Mouse (Mus musculus) embryonic facial prominence, embryonic 13.5 days (tissue): Measurements from ENCODE around the gene Stard10. TPM values are rescaled to one million over a fixed set of nuclear protein-coding genes. Genes with fewer than 3 reads are reported as not detected.

Experiments used
- ATAC-seq: fragments of 200-750 bp; cut with Nextera tagmentation; 2 replicates; pipeline ENCODE4 v1.8.0; 2017; ENCODE audit warnings: low read depth; ENCODE audit not compliant: insufficient number of reproducible peaks, insufficient read depth, low FRiP score, low TSS enrichment
- H3K27ac ChIP-seq: fragments of 300-500 bp; sonication (generic); 2 replicates; pipeline ENCODE4 v1.5.1; 2015; ENCODE audit warnings: moderate library complexity, mild to moderate bottlenecking, inconsistent platforms
- H3K27me3 ChIP-seq: fragments of 300-500 bp; sonication (generic); 2 replicates; pipeline ENCODE4 v1.6.1; 2015; ENCODE audit warnings: mild to moderate bottlenecking, inconsistent platforms
- H3K36me3 ChIP-seq: fragments of 300-500 bp; sonication (generic); 2 replicates; pipeline ENCODE4 v1.6.1; 2015; ENCODE audit warnings: mild to moderate bottlenecking, inconsistent platforms
- H3K4me1 ChIP-seq: fragments of 300-500 bp; sonication (generic); 2 replicates; pipeline ENCODE4 v1.6.1; 2015; ENCODE audit warnings: inconsistent platforms
- H3K4me2 ChIP-seq: fragments of 300-500 bp; sonication (generic); 2 replicates; pipeline ENCODE4 v1.6.1; 2015; ENCODE audit warnings: moderate library complexity, mild to moderate bottlenecking, inconsistent platforms
- H3K4me3 ChIP-seq: fragments of 300-500 bp; sonication (generic); 2 replicates; pipeline ENCODE4 v1.5.1; 2015; ENCODE audit warnings: mild to moderate bottlenecking, inconsistent platforms
- H3K9ac ChIP-seq: fragments of 300-500 bp; sonication (generic); 2 replicates; pipeline ENCODE4 v1.6.1; 2015; ENCODE audit warnings: mild to moderate bottlenecking, inconsistent platforms
- H3K9me3 ChIP-seq: fragments of 300-500 bp; sonication (generic); 2 replicates; pipeline ENCODE4 v1.6.1; 2016; ENCODE audit warnings: inconsistent platforms
- WGBS: fragments of 180-500 bp; shearing (Covaris S2); methylation state at CpG from one replicate; pipeline ENCODE4 v1.1.7; 2015; ENCODE audit warnings: mixed read lengths; 5-methylcytosine and 5-hydroxymethylcytosine counted together
- polyA plus RNA-seq: library from polyadenylated mRNA; unstranded; fragments of >200 nt; fragmentation: Nextera tagmentation; extraction: Ambion mirVana; gene quantifications from 2 replicates; pipeline ENCODE4 v1.2.1, GENCODE M21; 2015

Stard10 gene
- polyA plus RNA-seq, 1 experiment from 2014 or later, result 22.7 TPM

DNA sequence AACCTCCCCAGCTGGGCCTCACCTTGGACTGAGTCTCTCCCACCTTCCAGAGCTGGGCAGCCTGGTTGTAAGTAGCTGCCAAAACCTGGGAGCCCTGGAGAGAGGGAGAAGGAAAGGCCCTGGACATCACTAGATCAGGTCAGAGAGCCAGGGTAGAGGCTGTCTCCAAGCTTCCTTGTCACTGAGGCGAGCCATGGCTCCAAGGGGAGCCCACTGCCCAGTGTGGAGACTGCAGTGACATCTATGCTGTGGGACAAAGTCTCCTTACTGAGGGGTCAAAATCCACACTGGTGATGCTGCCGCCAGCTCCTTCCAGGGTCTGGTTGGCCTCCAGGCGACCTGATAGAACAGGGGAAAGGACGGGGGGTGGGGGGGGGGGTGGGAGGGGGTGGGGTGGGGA is 24.8 kb upstream of the Stard10 start:
- Histone ChIP-seq H3K36me3 (peaks cover 25% of the 10 kb centered on the region), H3K27ac (no peak overlapping the region), H3K9me3 (no peaks in the 10 kb centered on the region), H3K4me3 (no peak overlapping the region), H3K4me1 (peaks cover 10% of the 10 kb centered on the region), H3K4me2 (no peak overlapping the region), H3K9ac (no peak overlapping the region), H3K27me3 (peaks cover 4% of the 10 kb centered on the region; the same call in 1 of the 2 replicates)
- no peak for ATAC-seq
- WGBS, result 72% methylated on average over 4 of the region's 4 CpGs

GRCm38 (mm10) chr7:101292696-101293095 is 24.2 kb upstream of the Stard10 start:
- Histone ChIP-seq H3K9me3 (no peaks in the 10 kb centered on the region), H3K36me3 (peaks cover 22% of the 10 kb centered on the region), H3K27ac (no peak overlapping the region), H3K4me3 (no peak overlapping the region), H3K4me1 (peaks cover 12% of the 10 kb centered on the region), H3K4me2 (no peak overlapping the region), H3K27me3 (peaks cover 8% of the 10 kb centered on the region), H3K9ac (no peak overlapping the region)
- 97% methylated on average over 1 of the region's 1 CpGs for WGBS
- ATAC-seq, result no peak

DNA sequence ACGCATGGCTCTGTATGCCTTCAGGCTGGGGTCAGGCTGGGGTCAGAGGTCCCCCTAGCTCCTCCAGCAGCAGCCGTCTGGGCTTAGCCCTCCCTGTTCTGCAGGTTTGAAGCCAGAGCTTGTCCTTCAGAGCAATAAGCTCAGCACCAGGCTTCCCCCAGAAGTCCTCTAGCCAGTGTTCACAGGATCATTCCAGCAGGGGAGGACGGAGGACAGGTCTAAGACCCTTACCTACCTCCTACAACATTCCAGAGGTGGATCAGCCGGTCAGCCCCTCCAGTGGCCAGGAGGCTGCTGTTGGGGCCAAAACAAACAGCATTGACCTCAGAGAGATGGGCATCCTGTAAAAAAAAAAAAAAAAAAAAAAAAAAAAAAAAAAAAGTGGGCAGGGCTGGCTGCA is 23.7 kb upstream of the Stard10 start:
- peaks cover 21% of the 10 kb centered on the region for H3K36me3 ChIP-seq
- H3K27ac ChIP-seq, result no peak overlapping the region
- H3K9ac ChIP-seq, result no peak overlapping the region
- no peaks in the 10 kb centered on the region for H3K9me3 ChIP-seq
- WGBS, result 38% methylated on average over 4 of the region's 4 CpGs
- no peak overlapping the region for H3K4me3 ChIP-seq
- H3K4me2 ChIP-seq, result no peak overlapping the region
- peaks cover 13% of the 10 kb centered on the region for H3K27me3 ChIP-seq
- peaks cover 12% of the 10 kb centered on the region for H3K4me1 ChIP-seq
- no peak for ATAC-seq

- no peak for ATAC-seq
- Histone ChIP-seq H3K4me3 (no peak overlapping the region), H3K27me3 (peaks cover 16% of the 10 kb centered on the region), H3K4me1 (peaks cover 12% of the 10 kb centered on the region), H3K9me3 (no peaks in the 10 kb centered on the region), H3K27ac (no peak overlapping the region), H3K36me3 (peaks cover 21% of the 10 kb centered on the region), H3K4me2 (no peak overlapping the region), H3K9ac (no peak overlapping the region)
- WGBS, result 58% methylated on average over 4 of the region's 4 CpGs
Observed at GRCm38 (mm10) chr7:101293611-101294010, 23.3 kb upstream of the Stard10 start.

DNA sequence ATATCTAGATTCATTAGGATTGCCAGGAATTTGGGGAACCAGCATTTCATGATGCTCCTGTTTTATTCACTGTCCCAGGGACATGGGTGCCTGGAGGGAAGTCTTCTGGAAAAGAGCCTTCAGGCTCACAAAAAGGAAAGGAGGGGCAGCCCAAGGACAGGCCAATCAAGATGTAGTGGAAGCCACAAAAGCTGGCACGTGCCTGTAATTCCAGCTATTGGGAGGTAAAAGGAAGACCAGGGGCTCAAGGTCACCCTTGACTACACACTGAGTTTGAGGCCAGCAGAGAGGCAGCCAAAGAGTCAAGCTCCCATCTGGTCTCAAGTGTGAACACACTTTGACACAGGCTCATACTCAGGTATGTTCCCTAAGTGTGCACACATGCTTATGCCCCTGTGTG is 21.4 kb upstream of the Stard10 start:
- H3K27me3 ChIP-seq, result peaks cover 30% of the 10 kb centered on the region
- H3K4me3 ChIP-seq, result no peak overlapping the region
- H3K27ac ChIP-seq, result no peak overlapping the region
- 58% methylated on average over 1 of the region's 1 CpGs for WGBS
- peaks cover 18% of the 10 kb centered on the region for H3K4me1 ChIP-seq
- ATAC-seq, result no peak
- H3K4me2 ChIP-seq, result no peak overlapping the region
- no peaks in the 10 kb centered on the region for H3K9me3 ChIP-seq
- H3K9ac ChIP-seq, result no peak overlapping the region
- peaks cover 6% of the 10 kb centered on the region for H3K36me3 ChIP-seq

DNA sequence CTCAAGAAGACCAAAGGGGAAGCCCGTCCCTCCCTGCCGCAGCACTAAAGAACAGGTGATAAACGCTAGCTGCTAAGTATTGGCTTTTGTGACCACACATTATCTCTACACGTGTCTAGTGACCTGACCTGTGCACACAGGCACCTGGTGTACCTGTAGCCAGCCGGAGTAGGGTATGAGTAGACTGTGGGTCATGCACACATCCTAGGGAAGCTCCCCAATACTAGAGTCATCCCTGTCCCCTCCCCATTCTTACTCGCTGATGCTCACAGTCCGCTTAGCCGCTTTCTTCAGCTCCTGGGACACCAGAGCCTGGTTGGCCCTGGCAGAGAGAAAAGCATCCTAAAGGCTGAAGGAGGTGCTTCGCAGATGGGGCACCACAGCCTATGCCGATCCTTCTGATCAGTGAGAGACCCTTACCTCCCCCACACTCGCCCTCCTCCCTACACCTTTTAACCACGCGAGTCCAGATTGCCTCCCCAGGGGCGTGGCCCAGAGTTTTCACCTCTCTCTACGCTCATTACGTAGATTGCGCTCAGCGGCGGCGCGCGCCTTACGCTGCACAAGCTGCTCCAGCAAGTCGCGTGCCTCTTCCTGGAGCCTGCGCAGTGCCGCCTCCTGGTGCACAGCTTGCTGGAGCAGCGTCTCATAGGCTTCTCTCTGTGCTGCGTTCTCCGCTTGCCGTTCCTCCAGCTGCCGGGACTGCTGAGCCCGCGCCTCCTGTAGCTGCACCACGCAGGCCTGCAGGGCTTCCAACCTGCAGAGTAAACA is 20.4 kb upstream of the Stard10 start:
- Histone ChIP-seq H3K4me1 (peaks cover 27% of the 10 kb centered on the region), H3K9me3 (no peaks in the 10 kb centered on the region), H3K4me2 (peak overlapping the region; percentile 74), H3K36me3 (peaks cover 3% of the 10 kb centered on the region), H3K9ac (peak overlapping the region; percentile 65), H3K27ac (no peak overlapping the region), H3K4me3 (peak overlapping the region; percentile 42), H3K27me3 (peaks cover 30% of the 10 kb centered on the region)
- ATAC-seq, result peak; percentile 79
- WGBS, result 10% methylated on average over 35 of the region's 35 CpGs

DNA sequence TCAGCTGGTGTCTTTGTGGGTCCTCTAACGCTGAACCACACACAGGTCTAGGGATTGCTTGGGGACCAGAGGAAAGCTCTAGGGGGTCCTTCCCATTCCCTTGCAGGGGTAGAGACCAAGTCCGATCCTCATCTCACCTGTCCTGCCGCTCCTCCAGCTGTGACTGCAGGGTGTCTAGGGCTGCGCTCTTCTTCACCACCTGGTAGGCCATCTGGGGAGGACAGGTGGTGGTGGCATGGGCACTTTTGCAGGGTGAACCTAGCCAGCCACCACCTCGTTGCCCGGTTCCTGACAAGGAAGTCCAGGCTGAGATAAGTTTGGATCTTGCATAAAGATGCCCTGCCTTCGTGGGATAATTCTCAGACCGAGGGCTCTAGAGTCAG is 19.9 kb upstream of the Stard10 start:
- Histone ChIP-seq H3K9me3 (no peaks in the 10 kb centered on the region), H3K27ac (no peak overlapping the region), H3K36me3 (peaks cover 1% of the 10 kb centered on the region), H3K4me3 (peak overlapping the region; percentile 42), H3K4me1 (peaks cover 28% of the 10 kb centered on the region), H3K9ac (peak overlapping the region; percentile 65), H3K4me2 (peak overlapping the region; percentile 74), H3K27me3 (peaks cover 30% of the 10 kb centered on the region)
- ATAC-seq, result no peak
- whole genome bisulfite sequencing, result 23% methylated on average over 8 of the region's 8 CpGs

DNA sequence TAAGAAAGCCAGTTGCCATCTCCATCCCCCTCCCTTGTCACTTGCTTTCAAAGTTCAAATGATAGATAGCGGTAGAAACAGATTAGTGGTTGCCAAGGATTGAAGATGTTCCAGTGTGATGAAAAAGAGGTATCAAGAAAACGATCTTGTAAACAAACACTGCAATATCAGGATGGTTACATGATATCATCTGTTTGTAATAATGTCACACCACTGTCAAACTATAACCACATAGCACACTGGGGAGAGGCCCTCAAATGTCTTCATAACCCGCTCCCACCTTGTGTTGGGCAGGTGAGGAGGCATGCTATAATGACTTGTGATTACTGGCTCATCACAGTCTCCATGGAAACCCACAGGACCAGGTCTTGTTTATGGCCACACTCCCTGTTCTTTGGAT is 18.5 kb upstream of the Stard10 start:
- ATAC-seq, result no peak

DNA sequence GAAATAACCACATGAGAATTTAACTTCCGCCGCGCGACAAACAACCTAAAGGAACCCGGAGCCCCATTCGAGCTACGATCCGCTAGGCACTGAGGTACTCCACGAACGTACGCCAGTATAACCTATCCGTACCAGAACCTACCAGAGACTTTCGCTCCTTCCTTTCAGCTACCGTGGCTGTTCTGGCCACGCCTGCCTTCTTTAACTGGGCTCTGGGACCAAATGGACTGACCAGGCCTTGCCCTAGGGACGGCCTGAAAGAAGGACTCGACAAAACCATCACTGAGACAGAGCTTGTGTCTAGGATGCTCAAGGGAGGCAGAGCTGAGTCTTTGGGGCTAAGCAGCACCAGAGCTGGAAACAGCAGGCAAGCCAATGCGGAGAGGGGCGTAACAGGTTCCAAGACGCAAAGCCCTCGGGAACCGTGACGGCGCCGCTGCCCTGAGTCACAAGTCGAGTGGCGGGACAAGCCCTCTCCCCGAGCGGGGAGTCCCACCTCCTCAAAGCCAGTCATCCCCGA is 15.5 kb upstream of the Stard10 start:
- Histone ChIP-seq H3K9ac (peak overlapping the region; percentile 78), H3K9me3 (no peaks in the 10 kb centered on the region), H3K36me3 (no peaks in the 10 kb centered on the region), H3K27ac (peak overlapping the region; percentile 76), H3K4me2 (peak overlapping the region; percentile 89), H3K27me3 (peaks cover 26% of the 10 kb centered on the region), H3K4me3 (peak overlapping the region; percentile 74), H3K4me1 (peaks cover 30% of the 10 kb centered on the region)
- under 1% methylated on average over 30 of the region's 30 CpGs for WGBS
- 0 out of 2 replicates have a peak, but pooled peaks have one; percentile 0 for ATAC-seq

More for the DNA sequence above, 18.5 kb upstream of the Stard10 start:
- 81% methylated on average over 3 of the region's 3 CpGs for WGBS
- Histone ChIP-seq H3K9ac (no peak overlapping the region), H3K27ac (no peak overlapping the region), H3K4me3 (no peak overlapping the region), H3K4me1 (peaks cover 34% of the 10 kb centered on the region), H3K27me3 (peaks cover 30% of the 10 kb centered on the region), H3K4me2 (no peak overlapping the region), H3K9me3 (no peaks in the 10 kb centered on the region), H3K36me3 (no peaks in the 10 kb centered on the region; the same call in 1 of the 2 replicates)

GRCm38 (mm10) chr7:101301881-101302456 is 14.9 kb upstream of the Stard10 start, which contains the start of gene Atg16l2:
Atg16l2 (minus strand) TSS chr7:101302251.
- peak within 1 kb of the TSS; percentile 76 for H3K27ac ChIP-seq
- H3K4me2 ChIP-seq, result peak within 1 kb of the TSS; percentile 89
- H3K36me3 ChIP-seq, result no peaks in the 10 kb centered on the region
- peaks cover 25% of the 10 kb centered on the region for H3K4me1 ChIP-seq
- no peaks in the 10 kb centered on the region for H3K9me3 ChIP-seq
- WGBS, result under 1% methylated on average over 39 of the region's 39 CpGs
- H3K9ac ChIP-seq, result peak within 1 kb of the TSS; percentile 78
- peaks cover 26% of the 10 kb centered on the region for H3K27me3 ChIP-seq
- peak within 1 kb of the TSS; percentile 74 for H3K4me3 ChIP-seq
- peak; percentile 96 for ATAC-seq

- Histone ChIP-seq H3K27ac (peak overlapping the region; percentile 76; the same call in 1 of the 2 replicates), H3K9ac (peak overlapping the region; percentile 78; the same call in 1 of the 2 replicates), H3K27me3 (peaks cover 22% of the 10 kb centered on the region), H3K9me3 (no peaks in the 10 kb centered on the region), H3K4me2 (peak overlapping the region; percentile 89), H3K36me3 (no peaks in the 10 kb centered on the region), H3K4me3 (peak overlapping the region; percentile 74), H3K4me1 (peaks cover 22% of the 10 kb centered on the region)
- no peak for ATAC-seq
- WGBS, result 28% methylated on average over 7 of the region's 7 CpGs
Observed at GRCm38 (mm10) chr7:101302691-101303090, 14.2 kb upstream of the Stard10 start.

DNA sequence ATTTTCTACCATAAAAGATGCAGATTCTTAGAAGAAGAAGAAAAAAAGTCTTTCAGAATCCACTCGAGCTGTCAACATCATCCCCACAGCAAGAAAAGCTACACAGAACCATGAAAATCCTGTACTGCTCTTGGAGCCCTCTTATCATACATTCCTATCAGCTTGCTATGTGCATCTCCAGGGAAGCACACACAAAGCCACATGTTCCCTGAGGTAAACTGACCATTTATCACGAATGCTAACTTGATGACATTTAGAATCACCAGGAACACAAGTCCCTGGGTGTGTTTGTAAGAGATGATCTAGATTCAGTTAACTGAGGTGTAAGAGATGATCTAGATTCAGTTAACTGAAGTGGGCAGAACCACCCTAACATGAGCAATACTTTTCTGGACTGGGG is 10.0 kb upstream of the Stard10 start:
- Histone ChIP-seq H3K9ac (no peak overlapping the region), H3K4me3 (no peak overlapping the region), H3K4me1 (peaks cover 9% of the 10 kb centered on the region), H3K9me3 (no peaks in the 10 kb centered on the region), H3K4me2 (no peak overlapping the region), H3K27me3 (no peaks in the 10 kb centered on the region), H3K27ac (no peak overlapping the region), H3K36me3 (no peaks in the 10 kb centered on the region)
- no peak for ATAC-seq
- 39% methylated on average over 2 of the region's 2 CpGs for WGBS
